13 mouse cellular contexts compared by ENCODE assay signal in genomic region chr4:152101081-152101653, GRCm38 (mm10). TPM values are rescaled to one million over a fixed set of nuclear protein-coding genes. Genes with fewer than 3 reads are reported as not detected.
DNase-seq lines count a peak whose midpoint lies in the region; ATAC-seq lines count a peak whose summit lies in the region.
"Had no signal": no experiment of that assay in that cellular context is flagged by ENCODE, and none has a peak within 500 bp of the region (broad histone marks: within the 10 kb centered on the region; RNA-seq: fewer than 3 reads in every experiment).

No protein-coding gene starts in this region.

- peak overlapping the region; percentile 7; the same call in 1 of the 2 replicates for H3K4me2 ChIP-seq in kidney, embryonic 15.5 days
- H3K4me2 ChIP-seq: neural tube, embryonic 15.5 days had no signal

- H3K27me3 ChIP-seq in kidney, embryonic 15.5 days = no peaks in the 10 kb centered on the region

- WGBS in kidney, embryonic 15.5 days = 25% methylated on average over 7 of the region's 7 CpGs

- DNase-seq in embryo, embryonic 10 days (ENCODE audit: low spot score) = peak; percentile 47
- no peak for DNase-seq in embryo, embryonic 10.5 days (ENCODE audit: low spot score)
- no peak for DNase-seq in kidney, adult 8-10 months
- DNase-seq in thymus, postnatal 4 days = peak; percentile 10
- DNase-seq in thymus, postnatal 0 days (ENCODE audit: low spot score) = no peak
- no peak for DNase-seq in spleen, adult 12 weeks (ENCODE audit: low spot score)
- no peak for DNase-seq in urinary bladder, adult 2 months (ENCODE audit: low spot score)
- DNase-seq: adrenal gland, postnatal 14 days; cerebellum, adult 18-20 months; kidney, adult 18-20 months had no signal

- H3K9ac ChIP-seq in kidney, embryonic 15.5 days = no peak overlapping the region
- H3K9ac ChIP-seq: neural tube, embryonic 15.5 days had no signal

- peak overlapping the region; percentile 77 for H3K27ac ChIP-seq in kidney, embryonic 15.5 days
- H3K27ac ChIP-seq: midbrain, embryonic 10.5 days; neural tube, embryonic 15.5 days had no signal

- peaks cover 40% of the 10 kb centered on the region for H3K36me3 ChIP-seq in kidney, embryonic 15.5 days

- no peaks in the 10 kb centered on the region for H3K9me3 ChIP-seq in kidney, embryonic 15.5 days (replicated peaks)
- H3K9me3 ChIP-seq: midbrain, embryonic 10.5 days; neural tube, embryonic 15.5 days had no signal

- H3K4me1 ChIP-seq in kidney, embryonic 15.5 days = peaks cover 62% of the 10 kb centered on the region

- no peak overlapping the region for H3K4me3 ChIP-seq in kidney, embryonic 15.5 days (replicated peaks)
- H3K4me3 ChIP-seq: midbrain, embryonic 10.5 days; neural tube, embryonic 15.5 days had no signal

- ATAC-seq in kidney, embryonic 15.5 days (replicated peaks; ENCODE audit: low FRiP score) = 0 out of 2 replicates have a peak, but pooled peaks have one; percentile 19

RNA-seq across cellular contexts. Expression of gene Tnfrsf25, which starts 14.6 kb away (rescaled TPM):
- 1.5 and 2.4 TPM in 2 replicates for polyA plus RNA-seq in kidney, embryonic 15.5 days (2015; fragmentation: Nextera tagmentation; extraction: Ambion mirVana)
- 37.7 and 44.1 TPM in 2 replicates for polyA plus RNA-seq in thymus, postnatal 0 days (2015; fragmentation: Nextera tagmentation; extraction: Ambion mirVana)
- 3.7 TPM in 2 replicates for polyA plus RNA-seq in urinary bladder, adult 2 months (2012; rRNA removed)

RNA-seq across cellular contexts. Expression of gene Plekhg5, which starts 28.9 kb away (rescaled TPM):
- polyA plus RNA-seq in kidney, embryonic 15.5 days (2015; fragmentation: Nextera tagmentation; extraction: Ambion mirVana) = 19.8 and 20.9 TPM in 2 replicates
- polyA plus RNA-seq in thymus, postnatal 0 days (2015; fragmentation: Nextera tagmentation; extraction: Ambion mirVana) = 3.4 and 3.9 TPM in 2 replicates
- polyA plus RNA-seq in urinary bladder, adult 2 months (2012; rRNA removed) = 13.2 and 14.6 TPM in 2 replicates

RNA-seq across cellular contexts. Expression of gene Espn, which starts 51.0 kb away (rescaled TPM):
- 25.5 and 28.1 TPM in 2 replicates for polyA plus RNA-seq in kidney, embryonic 15.5 days (2015; fragmentation: Nextera tagmentation; extraction: Ambion mirVana)
- polyA plus RNA-seq in thymus, postnatal 0 days (2015; fragmentation: Nextera tagmentation; extraction: Ambion mirVana) = 3.2 and 3.6 TPM in 2 replicates
- 6.0 and 7.8 TPM in 2 replicates for polyA plus RNA-seq in urinary bladder, adult 2 months (2012; rRNA removed)

RNA-seq across cellular contexts. Expression of gene Hes2, which starts 57.5 kb away (rescaled TPM):
- 0.08 and 0.17 TPM in 2 replicates for polyA plus RNA-seq in kidney, embryonic 15.5 days (2015; fragmentation: Nextera tagmentation; extraction: Ambion mirVana)
- polyA plus RNA-seq in thymus, postnatal 0 days (2015; fragmentation: Nextera tagmentation; extraction: Ambion mirVana) = 0.21 TPM in 1 of 2 replicates, not detected in the other
- polyA plus RNA-seq in urinary bladder, adult 2 months (2012; rRNA removed) = 0.23 and 0.46 TPM in 2 replicates
- polyA plus RNA-seq: neural tube, embryonic 15.5 days had no signal

Comparison
In these comparisons a context has a peak if more than half of its experiments do, and no peak if none do; other contexts are left out.
1. DNase-seq: peak in embryo, embryonic 10 days (single experiment) and thymus, postnatal 4 days (single experiment); none in embryo, embryonic 10.5 days (single experiment), kidney, adult 8-10 months (0 of 2), thymus, postnatal 0 days (single experiment), spleen, adult 12 weeks (single experiment) and urinary bladder, adult 2 months (single experiment).